Mouse (Mus musculus) erythroid progenitor cell, adult 5-6 weeks (primary cell): ENCODE results near the gene Erlec1. TPM values are rescaled to one million over a fixed set of nuclear protein-coding genes. Genes with fewer than 3 reads are reported as not detected.

Source experiments
- ATAC-seq: replicated peaks from 2 replicates; pipeline ENCODE4 v1.8.0; 2016; ENCODE audit warnings: moderate number of reproducible peaks, mild to moderate bottlenecking, moderate TSS enrichment, inconsistent platforms; ENCODE audit not compliant: poor library complexity, low FRiP score, severe bottlenecking
- total RNA-seq, 2 experiments: library from RNA; stranded (forward) in 1 of 2; stranded (reverse) in 1 of 2; fragments of 150-400 nt in 1 of 2; fragments of 186-747, 209-891 nt in 1 of 2; gene quantifications; 2 replicates each; pipeline versions ENCODE4 v1.2.3 to v1.2.4; 2015 to 2017; ENCODE audit warnings: low replicate concordance in 2 of 2

Gene Erlec1
- total RNA-seq, 2 experiments from 2014 or later, result 36.9 to 37.0 TPM

- peak; percentile 78 for ATAC-seq
Measured at GRCm38 (mm10) chr11:30885171-30885871, 68.8 kb downstream of the Erlec1 start, which contains the start of the genes Gpr75 and Asb3. Gene Gpr75 (plus strand): TSS chr11:30885358. Gene Asb3 (plus strand): TSS chr11:30885416.

Other genes starting within 250 kb of the Erlec1 start
- 62.5 and 78.6 TPM in 2 replicates for gene Psme4, start 182.6 kb downstream of the Erlec1 start, total RNA-seq (2015; ENCODE audit: low replicate concordance)
- 41.5 and 89.6 TPM in 2 replicates for gene Psme4, start 182.6 kb downstream of the Erlec1 start, total RNA-seq (2017; ENCODE audit: low replicate concordance)
- not detected in 2 replicates for gene Gpr75, start 69.0 kb downstream of the Erlec1 start, total RNA-seq (2015; ENCODE audit: low replicate concordance)
- gene Gpr75, start 69.0 kb downstream of the Erlec1 start, total RNA-seq (2017; ENCODE audit: low replicate concordance), result not detected in 2 replicates
- 17.7 and 21.4 TPM in 2 replicates for gene Asb3, start 68.9 kb downstream of the Erlec1 start, total RNA-seq (2015; ENCODE audit: low replicate concordance)
- gene Asb3, start 68.9 kb downstream of the Erlec1 start, total RNA-seq (2017; ENCODE audit: low replicate concordance), result 12.3 and 13.1 TPM in 2 replicates
- 60.5 and 109 TPM in 2 replicates for gene Chac2, start 32.0 kb upstream of the Erlec1 start, total RNA-seq (2015; ENCODE audit: low replicate concordance)
- gene Chac2, start 32.0 kb upstream of the Erlec1 start, total RNA-seq (2017; ENCODE audit: low replicate concordance), result 144 and 152 TPM in 2 replicates
- not detected in 2 replicates for gene Gm17332, start 228.1 kb upstream of the Erlec1 start, total RNA-seq (2015; ENCODE audit: low replicate concordance)
- gene Gm17332, start 228.1 kb upstream of the Erlec1 start, total RNA-seq (2017; ENCODE audit: low replicate concordance), result not detected in 2 replicates